Mouse (Mus musculus): ENCODE data around the gene Depdc5. TPM values are rescaled to one million over a fixed set of nuclear protein-coding genes. Genes with fewer than 3 reads are reported as not detected.
A peak's percentile ranks its signal among the peaks of the same experiment; 100 is the strongest.
"Not testable (repeated sequence)": the region's sequence is repeated elsewhere in the genome, so short reads cannot be mapped to it uniquely, and the experiment has no call there.

The Depdc5 gene
- polyA plus RNA-seq, 1 experiment from 2014 or later = 29.6 TPM

GRCm38 (mm10) chr5:32853731-32854507 lies 9.6 kb upstream of the Depdc5 start, which contains the start of gene Prr14l:
Prr14l (minus strand) TSS chr5:32854256.
- ATAC-seq (ENCODE audit: low read depth) = peak; percentile 97
- H3K27ac ChIP-seq (replicated peaks) = peak within 1 kb of the TSS; percentile 91
- WGBS = under 1% methylated on average over 51 of the region's 51 CpGs
- H3K4me2 ChIP-seq = peak within 1 kb of the TSS; percentile 88
- no peaks in the 10 kb centered on the region for H3K27me3 ChIP-seq
- H3K4me3 ChIP-seq = peak within 1 kb of the TSS; percentile 92
- H3K9me3 ChIP-seq = no peaks in the 10 kb centered on the region
- H3K4me1 ChIP-seq (replicated peaks) = peaks cover 36% of the 10 kb centered on the region
- peak within 1 kb of the TSS; percentile 96 for H3K9ac ChIP-seq
- H3K36me3 ChIP-seq = 0 out of 2 replicates have a peak, but pooled peaks cover 12% of the 10 kb centered on the region

GRCm38 (mm10) chr5:32854818-32855217 lies 8.7 kb upstream of the Depdc5 start:
- Histone ChIP-seq H3K27me3 (no peaks in the 10 kb centered on the region), H3K9me3 (no peaks in the 10 kb centered on the region), H3K27ac (replicated peaks) (peak overlapping the region; percentile 72), H3K9ac (0 out of 2 replicates have a peak overlapping the region, but pooled peaks have one; percentile 58), H3K36me3 (0 out of 2 replicates have a peak, but pooled peaks cover 8% of the 10 kb centered on the region), H3K4me2 (no peak overlapping the region), H3K4me1 (replicated peaks) (peaks cover 36% of the 10 kb centered on the region), H3K4me3 (no peak overlapping the region)
- WGBS = 89% methylated on average over 4 of the region's 4 CpGs
- no peak for ATAC-seq (ENCODE audit: low read depth)

DNA sequence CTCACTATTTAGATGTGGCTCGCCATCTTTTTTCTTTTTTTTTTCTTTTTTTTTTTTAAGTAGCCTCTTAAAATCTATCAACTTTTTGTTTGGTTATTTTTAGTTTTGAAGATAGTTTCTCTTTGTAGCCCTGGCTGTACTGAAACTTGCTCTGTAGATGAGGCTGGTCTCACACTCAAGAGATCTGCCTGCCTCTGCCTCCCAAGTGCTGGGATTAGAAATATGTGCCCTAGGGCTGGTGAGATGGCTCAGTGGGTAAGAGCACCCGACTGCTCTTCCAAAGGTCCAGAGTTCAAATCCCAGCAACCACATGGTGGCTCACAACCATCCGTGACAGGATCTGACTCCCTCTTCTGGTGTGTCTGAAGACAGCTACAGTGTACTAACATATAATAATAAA lies 8.2 kb upstream of the Depdc5 start:
- not testable (repeated sequence) for H3K4me3 ChIP-seq; H3K9ac ChIP-seq; H3K36me3 ChIP-seq; H3K27me3 ChIP-seq; H3K4me2 ChIP-seq; ATAC-seq (ENCODE audit: low read depth); H3K27ac ChIP-seq (replicated peaks); H3K9me3 ChIP-seq
- 86% methylated on average over 3 of the region's 3 CpGs for WGBS
- peaks cover 36% of the 10 kb centered on the region for H3K4me1 ChIP-seq (replicated peaks)

DNA sequence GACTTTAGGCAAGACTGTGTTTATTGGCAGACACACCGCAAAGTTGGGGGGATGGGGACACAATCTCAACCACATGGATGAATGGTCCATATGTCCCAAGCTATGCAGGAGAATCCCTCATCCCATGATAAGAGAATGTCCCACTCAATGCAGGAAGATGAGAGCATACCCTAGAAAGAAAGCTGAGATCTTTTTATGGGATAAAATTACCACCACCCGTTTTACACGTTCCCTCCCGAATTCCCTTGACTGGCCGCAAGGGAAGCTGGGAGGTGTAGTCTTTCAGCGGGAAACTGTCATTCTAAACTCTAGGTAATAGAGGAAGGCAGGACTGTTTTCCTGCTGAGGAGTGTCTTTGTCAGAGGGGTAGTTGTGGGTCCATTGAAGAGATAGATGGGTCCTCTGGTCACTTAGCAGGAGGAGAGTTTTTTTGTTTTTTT lies 5.7 kb upstream of the Depdc5 start:
- Histone ChIP-seq H3K4me1 (replicated peaks) (peaks cover 16% of the 10 kb centered on the region), H3K27ac (replicated peaks) (peak overlapping the region; percentile 71; the same call in 1 of the 2 replicates), H3K4me2 (peak overlapping the region; percentile 61), H3K9ac (peak overlapping the region; percentile 70), H3K27me3 (no peaks in the 10 kb centered on the region), H3K36me3 (no peaks in the 10 kb centered on the region), H3K9me3 (no peaks in the 10 kb centered on the region), H3K4me3 (peak overlapping the region; percentile 52)
- 5% methylated on average over 6 of the region's 6 CpGs for WGBS
- no peak for ATAC-seq (ENCODE audit: low read depth)

DNA sequence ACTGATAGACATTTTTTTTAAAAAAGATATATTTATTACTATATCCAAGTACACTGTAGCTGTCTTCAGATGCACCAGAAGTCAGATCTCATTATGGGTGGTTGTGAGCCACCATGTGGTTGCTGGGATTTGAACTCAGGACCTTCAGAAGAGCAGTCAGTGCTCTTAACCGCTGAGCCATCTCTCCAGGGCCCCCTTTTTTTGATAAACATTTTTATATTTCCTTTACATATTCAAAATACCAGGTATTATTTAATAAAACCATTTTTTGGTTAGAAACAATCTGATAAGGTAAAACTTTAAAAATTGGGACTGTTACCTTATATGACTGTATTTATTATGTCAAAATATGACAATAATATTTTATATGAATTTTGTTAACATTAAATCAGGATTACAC lies 2.4 kb upstream of the Depdc5 start:
- H3K36me3 ChIP-seq = no peaks in the 10 kb centered on the region
- H3K27ac ChIP-seq (replicated peaks) = no peak overlapping the region
- H3K4me2 ChIP-seq = no peak overlapping the region
- H3K4me3 ChIP-seq = no peak overlapping the region
- peaks cover 17% of the 10 kb centered on the region for H3K4me1 ChIP-seq (replicated peaks)
- no peak overlapping the region for H3K9ac ChIP-seq
- ATAC-seq (ENCODE audit: low read depth) = no peak
- WGBS = 94% methylated on average over 1 of the region's 1 CpGs
- no peaks in the 10 kb centered on the region for H3K27me3 ChIP-seq
- H3K9me3 ChIP-seq = no peaks in the 10 kb centered on the region

DNA sequence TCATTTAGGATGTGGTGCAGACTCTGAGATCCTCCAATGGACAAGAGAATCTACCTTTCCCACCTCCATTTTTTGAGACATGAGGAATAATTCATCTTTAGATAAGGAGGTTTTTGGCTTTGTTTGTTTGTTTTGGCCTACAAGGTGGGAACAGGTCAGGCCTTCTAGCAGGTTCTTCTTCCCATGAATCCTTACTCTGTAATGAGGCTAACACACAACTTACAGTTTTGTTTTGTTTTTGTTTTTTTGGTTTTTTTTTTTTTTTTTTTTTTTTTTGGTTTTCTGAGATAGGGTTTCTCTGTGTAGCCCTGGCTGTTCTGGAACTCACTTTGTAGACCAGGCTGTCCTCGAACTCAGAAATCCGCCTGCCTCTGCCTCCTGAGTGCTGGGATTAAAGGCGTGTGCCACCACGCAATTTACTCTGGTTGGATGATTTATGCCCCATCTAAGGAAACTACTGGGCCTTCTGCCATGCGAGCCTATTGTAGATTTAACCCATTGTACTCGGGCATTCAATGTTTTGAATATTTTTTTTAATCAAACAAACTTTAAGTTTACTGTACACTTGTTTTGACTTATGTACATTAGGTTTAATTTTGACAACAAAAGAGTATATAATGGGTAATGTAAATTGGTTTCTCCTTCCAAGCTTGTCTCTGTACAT lies 900 bp upstream of the Depdc5 start:
- Histone ChIP-seq H3K27ac (replicated peaks) (no peak overlapping the region), H3K9ac (no peak overlapping the region), H3K4me3 (no peak overlapping the region), H3K27me3 (no peaks in the 10 kb centered on the region), H3K4me2 (peak overlapping the region; percentile 84), H3K9me3 (no peaks in the 10 kb centered on the region), H3K36me3 (peaks cover 8% of the 10 kb centered on the region; the same call in 1 of the 2 replicates), H3K4me1 (replicated peaks) (peaks cover 13% of the 10 kb centered on the region)
- 55% methylated on average over 6 of the region's 6 CpGs for WGBS
- no peak for ATAC-seq (ENCODE audit: low read depth)

DNA sequence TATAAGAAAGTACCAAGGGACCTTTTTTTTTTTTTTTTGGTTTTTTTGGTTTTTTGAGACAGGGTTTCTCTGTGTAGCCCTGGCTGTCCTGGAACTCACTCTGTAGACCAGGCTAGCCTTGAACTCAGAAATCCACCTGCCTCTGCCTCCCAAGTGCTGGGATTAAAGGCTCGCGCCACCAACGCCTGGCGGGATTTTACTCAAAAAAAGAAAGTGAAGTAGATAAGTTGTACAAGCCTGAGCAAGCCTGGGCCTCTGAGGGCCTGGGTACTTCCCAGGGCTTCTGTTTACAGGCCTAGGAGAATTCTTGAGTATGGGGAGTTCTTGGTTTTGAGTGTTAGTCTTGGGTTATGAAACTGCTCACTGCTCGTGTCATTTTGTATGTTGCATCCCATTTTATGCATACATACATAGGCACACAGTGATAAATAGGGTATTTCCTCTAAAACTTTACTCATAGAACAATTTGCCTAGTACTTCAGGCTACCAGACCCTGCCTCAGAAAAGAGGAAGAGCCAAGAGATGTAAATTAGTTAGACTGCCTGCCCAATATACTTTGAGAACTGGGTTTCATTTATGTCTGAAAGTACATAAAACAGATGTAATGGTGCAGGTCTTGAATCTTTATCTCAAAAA lies 6.0 kb downstream of the Depdc5 start:
- ATAC-seq (ENCODE audit: low read depth) = no peak
- peaks cover 4% of the 10 kb centered on the region for H3K4me1 ChIP-seq (replicated peaks)
- peaks cover 68% of the 10 kb centered on the region for H3K36me3 ChIP-seq
- H3K4me3 ChIP-seq = no peak overlapping the region
- H3K4me2 ChIP-seq = no peak overlapping the region
- no peaks in the 10 kb centered on the region for H3K27me3 ChIP-seq
- no peaks in the 10 kb centered on the region for H3K9me3 ChIP-seq
- 97% methylated on average over 5 of the region's 5 CpGs for WGBS
- H3K9ac ChIP-seq = no peak overlapping the region
- no peak overlapping the region for H3K27ac ChIP-seq (replicated peaks)

- H3K9ac ChIP-seq = no peak overlapping the region
- no peak overlapping the region for H3K4me2 ChIP-seq
- H3K27ac ChIP-seq (replicated peaks) = no peak overlapping the region
- no peaks in the 10 kb centered on the region for H3K4me1 ChIP-seq (replicated peaks)
- no peak overlapping the region for H3K4me3 ChIP-seq
- H3K36me3 ChIP-seq = peaks cover 83% of the 10 kb centered on the region
- no peak for ATAC-seq (ENCODE audit: low read depth)
- H3K27me3 ChIP-seq = no peaks in the 10 kb centered on the region
- 91% methylated on average over 5 of the region's 5 CpGs for WGBS
- no peaks in the 10 kb centered on the region for H3K9me3 ChIP-seq
Observed at GRCm38 (mm10) chr5:32872346-32872745, 8.8 kb downstream of the Depdc5 start.

DNA sequence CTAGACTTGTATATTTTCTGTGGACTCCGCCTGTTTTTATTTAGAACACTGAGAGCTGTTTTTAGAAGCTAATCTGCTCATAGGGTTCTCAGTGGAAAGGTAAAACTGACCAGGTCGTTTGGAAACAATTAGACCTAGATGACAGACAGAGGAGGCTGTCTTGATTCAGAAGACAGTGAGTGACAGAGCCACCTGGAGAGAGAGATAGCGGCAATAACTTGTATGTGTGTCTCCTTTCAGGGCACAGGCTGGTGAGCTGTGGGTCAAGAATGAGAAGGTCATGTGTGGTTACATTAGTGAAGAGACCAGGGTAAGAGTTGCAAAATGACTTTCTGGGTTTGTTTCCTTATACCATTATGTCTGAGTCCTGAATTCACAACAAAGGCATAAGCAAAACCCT lies 23.2 kb downstream of the Depdc5 start:
- peaks cover 83% of the 10 kb centered on the region for H3K36me3 ChIP-seq
- H3K4me3 ChIP-seq = no peak overlapping the region
- WGBS = 74% methylated on average over 3 of the region's 3 CpGs
- H3K4me2 ChIP-seq = no peak overlapping the region
- no peaks in the 10 kb centered on the region for H3K4me1 ChIP-seq (replicated peaks)
- no peaks in the 10 kb centered on the region for H3K9me3 ChIP-seq
- no peak overlapping the region for H3K27ac ChIP-seq (replicated peaks)
- H3K27me3 ChIP-seq = no peaks in the 10 kb centered on the region
- no peak for ATAC-seq (ENCODE audit: low read depth)
- no peak overlapping the region for H3K9ac ChIP-seq

DNA sequence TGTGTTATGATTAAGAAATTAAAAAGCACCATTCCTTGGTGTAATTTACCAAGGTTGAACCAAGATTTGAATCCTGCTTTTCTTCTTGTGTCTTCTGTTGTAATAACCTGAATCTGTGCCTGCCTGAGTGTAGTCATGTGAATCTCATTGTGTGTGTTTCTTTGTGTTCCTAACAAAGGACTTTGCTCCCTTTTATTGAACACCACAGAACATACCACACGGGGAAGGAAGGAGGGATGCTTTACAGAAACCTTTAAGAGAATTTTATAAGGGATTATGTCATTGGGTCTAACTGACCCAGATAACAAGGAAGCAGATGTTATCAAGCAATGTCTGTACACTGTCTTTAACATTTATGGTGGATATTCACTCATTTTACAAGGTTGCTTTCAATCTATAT lies 44.0 kb downstream of the Depdc5 start:
- Histone ChIP-seq H3K4me3 (no peak overlapping the region), H3K27ac (replicated peaks) (no peak overlapping the region), H3K4me1 (replicated peaks) (no peaks in the 10 kb centered on the region), H3K9me3 (no peaks in the 10 kb centered on the region), H3K4me2 (no peak overlapping the region), H3K9ac (no peak overlapping the region), H3K36me3 (peaks cover 73% of the 10 kb centered on the region), H3K27me3 (no peaks in the 10 kb centered on the region)
- WGBS = 39% methylated on average over 1 of the region's 1 CpGs
- no peak for ATAC-seq (ENCODE audit: low read depth)

GRCm38 (mm10) chr5:32914071-32914470 lies 50.6 kb downstream of the Depdc5 start:
- H3K36me3 ChIP-seq = peaks cover 73% of the 10 kb centered on the region
- no peaks in the 10 kb centered on the region for H3K27me3 ChIP-seq
- H3K9ac ChIP-seq = no peak overlapping the region
- H3K9me3 ChIP-seq = no peaks in the 10 kb centered on the region
- H3K4me3 ChIP-seq = no peak overlapping the region
- no peak for ATAC-seq (ENCODE audit: low read depth)
- 85% methylated on average over 3 of the region's 3 CpGs for WGBS
- H3K27ac ChIP-seq (replicated peaks) = no peak overlapping the region
- no peak overlapping the region for H3K4me2 ChIP-seq
- H3K4me1 ChIP-seq (replicated peaks) = no peaks in the 10 kb centered on the region

- not testable (repeated sequence) for H3K9ac ChIP-seq; H3K4me2 ChIP-seq; ATAC-seq (ENCODE audit: low read depth); H3K27me3 ChIP-seq; H3K9me3 ChIP-seq; H3K27ac ChIP-seq (replicated peaks); H3K4me3 ChIP-seq; H3K4me1 ChIP-seq (replicated peaks)
- 91% methylated on average over 2 of the region's 2 CpGs for WGBS
- peaks cover 78% of the 10 kb centered on the region for H3K36me3 ChIP-seq
Observed at GRCm38 (mm10) chr5:32919281-32919680, 55.8 kb downstream of the Depdc5 start.

Measured in neural tube, embryonic 13.5 days (tissue).